Mouse (Mus musculus): ENCODE data around the gene Spa17.

Spa17 gene

DNA sequence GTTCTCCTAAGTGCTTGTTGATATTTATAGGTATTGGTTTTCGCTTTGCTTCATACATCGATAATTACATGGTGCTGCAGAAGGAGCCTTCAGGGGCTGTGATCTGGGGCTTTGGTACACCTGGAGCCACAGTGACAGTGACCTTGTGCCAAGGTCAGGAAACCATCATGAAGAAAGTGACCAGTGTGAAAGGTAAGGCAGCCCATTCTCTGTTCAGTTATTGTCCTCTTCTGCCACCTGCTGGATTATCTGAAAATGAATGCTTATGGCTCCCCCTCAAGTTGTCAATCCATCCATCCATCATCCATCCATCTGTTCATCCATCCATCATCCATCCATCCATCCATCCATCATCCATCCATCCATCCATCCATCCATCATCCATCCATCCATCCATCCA lies 3.2 kb upstream of the Spa17 start:
- no peak for DNase-seq (ENCODE audit: low spot score in 2 of 2)

DNA sequence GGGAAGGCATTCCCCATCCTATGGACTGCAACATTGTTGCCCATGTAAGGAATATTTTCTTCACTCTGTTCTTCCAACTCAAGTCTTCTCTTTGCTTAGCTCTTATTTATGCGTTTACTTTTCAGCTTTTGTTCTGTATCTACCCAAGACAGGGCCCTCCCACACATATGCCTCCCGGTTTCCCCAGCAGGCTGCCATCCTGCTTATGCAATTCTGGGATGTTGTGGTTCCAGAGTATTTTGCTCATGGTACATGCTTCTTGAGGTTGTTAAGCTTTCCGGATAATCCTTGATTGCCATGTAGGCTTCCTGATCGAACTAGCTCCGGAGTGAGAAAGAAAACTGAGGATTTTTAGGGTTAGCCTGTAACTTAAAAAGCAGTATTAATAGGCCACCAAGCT lies 1.7 kb upstream of the Spa17 start:
- no peak for DNase-seq (ENCODE audit: low spot score in 2 of 2)

DNA sequence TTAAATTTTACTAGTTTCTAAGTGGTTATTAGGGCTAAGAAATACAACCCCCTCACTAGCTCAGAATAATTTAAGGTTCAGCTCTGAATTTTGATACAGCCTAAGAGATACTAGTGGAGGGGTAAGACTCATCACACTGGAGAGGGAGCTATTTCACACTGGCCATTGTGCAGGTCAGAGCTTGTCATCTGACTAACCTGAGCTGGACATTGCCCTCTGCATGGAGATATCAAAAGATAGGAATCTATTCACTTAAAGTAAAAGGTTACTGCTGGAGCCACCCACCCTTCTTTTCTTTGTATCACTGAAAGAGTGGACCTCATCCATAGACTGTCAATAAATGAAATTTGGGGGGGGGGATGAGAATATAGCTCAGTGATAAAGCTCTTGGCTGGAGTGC lies 794 bp upstream of the Spa17 start:
- no peak for DNase-seq (ENCODE audit: low spot score in 2 of 2)

DNA sequence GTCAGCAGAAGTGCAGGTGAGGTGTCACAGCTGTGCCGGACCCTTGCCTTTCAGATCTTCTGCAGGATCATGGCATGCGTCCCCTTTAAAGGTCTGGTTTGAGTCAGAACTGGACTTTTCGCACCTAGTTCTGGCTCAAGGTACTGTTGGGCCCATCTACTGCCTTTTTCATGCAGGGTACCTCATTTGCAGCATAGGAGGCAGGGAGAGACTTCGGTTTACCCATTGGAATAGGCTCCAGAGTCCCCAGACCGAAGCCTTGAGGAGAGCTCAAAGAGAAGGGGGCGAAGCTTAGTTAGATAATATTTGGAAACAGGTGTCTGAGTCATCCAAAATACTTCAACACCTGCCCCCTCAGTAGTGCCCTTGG lies 374 bp upstream of the Spa17 start:
- no peak for DNase-seq (ENCODE audit: low spot score in 2 of 2)

DNA sequence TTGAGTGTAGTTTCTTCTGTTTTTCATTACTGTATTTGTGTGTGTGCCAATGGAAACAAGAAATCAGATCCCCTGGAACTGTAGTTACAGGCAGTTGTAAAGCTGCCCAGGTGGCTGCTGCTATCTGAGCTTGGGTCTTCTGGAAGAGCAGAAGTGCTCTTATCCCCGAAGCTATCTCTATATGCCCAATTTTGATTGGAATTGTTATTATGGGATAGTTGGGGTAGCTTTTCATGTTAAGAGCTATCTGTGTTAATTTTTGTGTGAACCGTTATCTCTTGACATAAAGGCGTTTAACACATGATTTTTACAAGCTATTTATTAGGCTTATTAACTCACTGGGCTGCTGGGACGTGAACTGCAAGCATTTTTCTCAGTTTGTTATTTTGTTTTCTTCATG lies 4.0 kb downstream of the Spa17 start:
- no peak for DNase-seq (ENCODE audit: low spot score in 2 of 2)

DNA sequence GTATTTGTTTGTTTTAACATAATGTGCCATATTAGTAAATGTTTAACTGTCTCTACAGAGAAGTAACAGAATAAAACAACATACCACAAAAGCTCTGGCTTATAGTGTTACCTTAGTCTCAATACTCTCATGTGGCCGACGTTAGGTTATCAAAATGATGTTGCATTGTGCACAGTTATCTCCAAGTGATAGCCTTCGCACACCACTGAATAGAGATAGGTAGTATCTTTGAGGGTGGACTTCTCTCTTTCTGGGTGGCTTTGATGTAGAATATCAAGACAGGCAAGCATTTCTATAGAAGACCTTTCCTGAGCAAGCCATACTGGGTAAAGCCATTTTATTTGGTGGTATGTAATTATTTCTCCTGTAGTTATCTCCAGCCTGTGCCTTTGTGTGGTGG lies 8.4 kb downstream of the Spa17 start:
- no peak for DNase-seq (ENCODE audit: low spot score in 2 of 2)

DNA sequence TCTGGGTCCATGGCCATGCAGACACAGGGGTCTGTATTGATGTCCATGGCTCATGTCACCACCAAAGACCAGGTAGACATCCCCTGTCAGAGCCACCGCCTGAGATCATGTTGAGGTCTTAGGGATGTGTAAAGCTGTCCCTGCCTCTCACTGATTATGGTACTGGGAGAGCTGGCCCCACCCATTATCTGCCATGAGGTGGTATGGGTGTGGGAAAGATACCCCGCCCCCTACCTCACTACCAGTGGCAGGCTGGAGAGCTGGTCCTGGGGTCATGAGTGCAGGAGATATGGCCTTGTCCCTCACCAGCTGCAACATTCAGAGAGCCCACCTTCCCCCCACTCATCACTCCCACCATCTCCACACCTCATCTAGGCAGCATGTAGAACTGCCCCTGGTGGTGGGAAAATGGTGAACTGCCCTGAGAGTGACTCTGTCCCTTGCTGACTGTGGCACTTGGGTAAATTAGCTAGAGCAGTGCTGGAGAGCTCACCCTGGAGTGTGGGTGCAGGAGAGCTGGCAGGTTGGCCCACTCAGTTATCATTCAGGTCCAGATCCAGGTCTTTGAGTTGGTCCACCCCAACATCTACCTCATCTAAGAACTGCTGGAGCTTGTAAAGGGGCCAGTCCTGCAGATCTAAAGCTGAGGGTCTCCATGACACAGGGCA lies 12.8 kb downstream of the Spa17 start:
- no peak for DNase-seq (ENCODE audit: low spot score in 2 of 2)

DNA sequence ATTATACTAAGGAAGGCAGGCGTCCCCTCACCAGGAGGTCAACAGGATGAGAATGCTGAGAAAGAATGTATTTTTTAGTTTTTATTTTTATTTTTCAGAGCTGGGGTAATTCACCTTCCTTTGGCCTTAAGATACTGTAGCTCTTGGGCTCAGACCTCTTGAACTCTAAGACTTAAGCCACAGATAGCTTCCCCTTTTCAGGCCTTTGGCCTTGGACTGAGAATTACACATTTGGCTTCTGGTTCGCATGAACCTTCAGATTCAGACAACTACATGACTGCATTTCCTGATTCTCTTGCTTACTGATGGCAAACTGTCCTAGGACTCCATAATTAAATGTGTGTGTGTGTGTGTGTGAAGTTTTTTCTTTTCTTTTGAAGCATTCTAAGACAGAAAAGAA lies 14.9 kb downstream of the Spa17 start:
- DNase-seq (ENCODE audit: low spot score in 2 of 2): no peak

DNA sequence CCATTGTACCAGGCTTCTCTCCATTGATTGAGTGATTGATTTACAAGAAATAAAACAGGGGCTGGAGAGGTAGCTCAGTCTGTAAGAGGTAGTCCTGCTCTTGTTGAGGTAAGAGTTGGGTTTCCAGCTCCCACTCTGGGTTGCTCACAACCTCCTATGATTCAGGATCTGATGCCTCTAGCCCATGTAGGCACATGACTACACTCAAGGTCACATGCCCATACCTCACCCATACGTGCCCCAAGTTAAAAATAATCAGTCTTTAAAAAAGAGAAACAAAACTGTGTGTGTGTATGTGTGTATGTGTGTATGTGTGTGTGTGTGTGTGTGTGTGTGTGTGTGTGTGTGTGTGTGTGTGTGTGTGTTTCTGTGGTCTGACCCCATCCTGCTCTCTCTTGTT lies 18.0 kb downstream of the Spa17 start:
- no peak for DNase-seq (ENCODE audit: low spot score in 2 of 2)

DNA sequence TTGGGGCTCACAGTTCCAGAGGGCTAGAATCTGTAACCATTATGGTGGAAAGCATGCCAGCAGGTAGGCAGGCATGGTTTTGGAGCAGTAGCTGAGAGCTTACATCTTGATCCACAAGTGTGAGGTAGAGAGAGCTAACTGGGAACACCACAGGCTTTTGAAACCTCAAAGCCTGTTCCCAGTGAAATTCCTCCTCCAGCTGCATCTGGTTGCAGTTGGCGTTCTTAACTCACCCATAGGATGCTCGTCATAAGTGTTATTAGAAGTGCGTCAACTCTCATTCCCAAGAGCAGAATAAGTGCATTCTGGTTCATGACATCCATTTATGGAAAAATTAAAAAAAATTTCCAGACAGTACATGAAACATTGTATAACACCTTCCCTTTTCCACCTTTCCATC lies 19.8 kb downstream of the Spa17 start:
- no peak for DNase-seq (ENCODE audit: low spot score in 2 of 2)

DNA sequence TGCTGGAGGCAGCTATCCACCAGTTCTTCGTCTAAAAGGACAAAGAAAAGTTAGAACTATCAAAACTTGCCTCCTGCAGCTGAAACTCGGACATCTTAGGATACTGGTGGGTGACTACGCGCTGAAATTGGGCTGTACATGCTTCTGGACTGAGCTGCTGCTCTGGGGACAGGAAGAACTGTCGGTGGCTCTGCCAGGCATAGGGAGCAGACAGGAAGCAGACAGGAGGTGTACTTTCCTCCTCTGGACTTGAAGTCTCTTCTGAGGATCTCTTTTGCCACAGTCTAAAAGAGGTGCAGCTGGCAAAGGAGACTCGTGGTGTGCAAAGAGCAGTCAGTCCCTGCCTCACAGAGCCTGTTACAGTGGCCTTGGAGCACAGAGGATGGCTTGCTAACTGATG lies 20.9 kb downstream of the Spa17 start:
- no peak for DNase-seq (ENCODE audit: low spot score in 2 of 2)

DNA sequence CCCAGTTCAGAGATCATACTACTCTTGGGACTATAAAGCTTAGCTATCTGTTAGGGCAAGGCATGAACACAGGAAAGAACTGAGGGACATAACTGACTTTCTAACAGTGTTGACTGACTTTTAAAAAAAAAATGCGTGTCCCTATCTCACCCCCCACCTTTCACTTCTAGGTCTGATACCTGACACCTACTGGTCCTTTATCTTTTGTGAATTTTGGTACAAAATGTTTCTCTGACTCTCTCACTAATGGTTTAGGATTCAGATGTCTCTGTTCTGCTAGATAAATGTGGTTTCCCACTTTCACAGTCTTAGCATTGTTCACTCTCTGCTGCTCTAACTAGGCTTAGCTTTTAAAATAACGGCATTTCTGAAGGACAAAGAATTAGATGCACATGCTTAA lies 21.5 kb downstream of the Spa17 start:
- DNase-seq (ENCODE audit: low spot score in 2 of 2): no peak

DNA sequence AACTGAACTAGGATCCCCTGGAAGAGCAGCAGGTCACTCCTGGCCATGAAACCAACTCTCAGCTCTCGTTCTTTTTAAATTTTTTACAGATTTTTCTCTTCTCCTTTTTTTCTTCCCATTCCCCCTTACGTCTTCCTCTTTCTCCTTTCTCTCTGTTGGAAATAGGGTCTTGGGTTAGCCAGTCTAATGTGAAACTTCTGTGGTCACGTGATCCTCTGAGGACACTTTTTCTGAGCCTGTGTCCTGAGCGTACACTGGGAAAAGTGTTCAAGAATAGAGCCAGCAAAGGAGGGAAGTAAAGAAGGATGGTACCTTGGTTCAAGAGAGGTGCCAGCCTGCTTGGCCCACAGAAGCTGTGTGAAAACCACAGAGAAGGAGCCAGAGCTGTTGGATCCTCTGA lies 23.1 kb downstream of the Spa17 start:
- DNase-seq (ENCODE audit: low spot score in 2 of 2): no peak

DNA sequence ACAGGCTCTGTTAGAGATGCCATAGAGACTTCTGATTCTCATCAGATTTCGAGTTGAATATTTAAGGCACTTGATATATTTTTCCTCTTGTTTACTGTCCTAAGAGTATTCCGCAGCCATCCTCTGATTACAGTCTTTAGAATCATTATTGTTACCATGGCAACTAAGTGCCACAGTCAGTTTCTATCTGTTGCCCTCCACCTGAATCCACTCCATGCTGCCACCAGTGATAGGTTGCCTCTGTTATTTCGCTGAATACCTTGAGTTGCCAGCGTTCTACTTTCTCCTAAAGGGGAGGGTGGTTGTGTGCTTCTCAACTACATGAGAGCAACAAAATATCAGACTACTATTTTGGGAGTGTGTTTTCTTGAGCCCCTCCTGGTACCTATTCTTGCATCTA lies 26.8 kb downstream of the Spa17 start:
- no peak for DNase-seq (ENCODE audit: low spot score in 2 of 2)

DNA sequence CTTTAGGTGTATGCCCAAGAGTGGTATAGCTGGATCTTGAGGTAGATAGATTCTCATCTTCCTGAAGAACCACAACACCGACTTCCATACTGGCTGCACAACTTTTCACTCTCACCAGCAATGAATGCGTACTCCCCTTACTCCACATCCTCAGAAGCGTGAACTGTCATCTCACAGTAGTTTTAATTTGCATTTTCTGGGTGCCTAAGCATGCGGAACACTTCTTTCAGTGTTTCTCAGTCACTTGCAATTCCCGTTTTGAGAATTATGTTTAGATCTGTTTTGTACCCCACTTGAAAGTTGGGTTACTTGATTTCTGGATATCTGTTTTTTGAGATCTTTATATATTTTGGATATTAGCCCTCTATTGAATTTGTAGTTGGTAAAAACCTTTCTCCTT lies 29.9 kb downstream of the Spa17 start:
- DNase-seq (ENCODE audit: low spot score in 2 of 2): no peak

DNA sequence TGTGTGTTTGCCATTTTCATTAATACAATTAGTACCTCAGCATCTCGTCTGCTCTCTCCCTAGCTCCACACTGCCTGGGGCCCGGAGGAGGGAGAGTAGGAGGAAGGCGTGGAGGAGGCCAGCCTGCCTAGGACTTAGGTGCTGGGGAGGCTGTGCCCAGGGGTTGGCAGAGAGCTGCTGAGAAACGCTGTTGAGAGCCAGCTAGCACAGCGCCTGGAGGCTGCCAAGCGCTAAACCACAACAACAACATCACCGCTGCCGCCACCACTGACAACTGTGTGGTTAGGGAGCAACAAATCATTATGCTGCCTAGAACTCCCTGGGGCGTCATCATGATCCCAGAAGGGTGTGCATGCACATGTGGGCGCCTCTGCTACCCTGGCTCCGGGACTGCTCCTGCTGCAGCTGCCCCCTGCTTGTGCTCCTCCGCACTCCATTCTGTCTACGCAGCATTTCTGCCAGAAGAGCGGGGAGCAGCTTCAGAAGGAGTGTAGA lies 37.0 kb downstream of the Spa17 start:
- DNase-seq (ENCODE audit: low spot score in 2 of 2): no peak

DNA sequence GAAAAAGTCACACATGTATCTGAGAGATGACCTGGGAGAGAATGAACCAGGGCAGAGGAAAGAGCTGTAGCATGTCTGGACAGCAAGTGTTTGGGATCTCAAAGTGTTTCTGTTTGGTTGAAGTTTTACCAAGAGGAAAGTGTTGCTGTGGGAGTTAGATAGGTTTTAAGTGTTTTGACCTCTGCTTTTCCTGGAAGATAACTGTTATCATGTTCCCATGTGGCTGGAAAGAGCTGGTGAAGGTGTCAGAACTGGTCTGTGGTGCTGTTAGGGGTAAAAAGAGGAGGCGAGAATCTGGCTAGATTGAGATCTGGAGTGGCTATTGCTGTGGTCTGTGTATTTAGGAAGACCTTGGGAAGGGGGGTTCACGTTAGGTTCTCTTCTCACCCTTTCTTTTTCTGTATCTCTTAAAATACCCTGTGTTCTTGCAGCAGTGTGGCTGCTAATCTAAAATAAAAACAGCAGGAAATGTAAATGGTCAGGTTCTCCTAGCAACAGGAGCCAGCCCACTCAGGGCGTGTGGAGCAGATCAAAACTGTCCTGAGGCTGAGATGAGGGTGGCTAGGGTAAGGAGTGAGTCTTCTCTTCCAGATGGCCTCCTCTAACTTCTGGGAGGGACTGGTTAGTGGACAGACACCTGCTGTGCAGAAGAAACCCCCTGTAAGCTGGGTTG lies 41.2 kb downstream of the Spa17 start:
- DNase-seq (ENCODE audit: low spot score in 2 of 2): no peak

DNA sequence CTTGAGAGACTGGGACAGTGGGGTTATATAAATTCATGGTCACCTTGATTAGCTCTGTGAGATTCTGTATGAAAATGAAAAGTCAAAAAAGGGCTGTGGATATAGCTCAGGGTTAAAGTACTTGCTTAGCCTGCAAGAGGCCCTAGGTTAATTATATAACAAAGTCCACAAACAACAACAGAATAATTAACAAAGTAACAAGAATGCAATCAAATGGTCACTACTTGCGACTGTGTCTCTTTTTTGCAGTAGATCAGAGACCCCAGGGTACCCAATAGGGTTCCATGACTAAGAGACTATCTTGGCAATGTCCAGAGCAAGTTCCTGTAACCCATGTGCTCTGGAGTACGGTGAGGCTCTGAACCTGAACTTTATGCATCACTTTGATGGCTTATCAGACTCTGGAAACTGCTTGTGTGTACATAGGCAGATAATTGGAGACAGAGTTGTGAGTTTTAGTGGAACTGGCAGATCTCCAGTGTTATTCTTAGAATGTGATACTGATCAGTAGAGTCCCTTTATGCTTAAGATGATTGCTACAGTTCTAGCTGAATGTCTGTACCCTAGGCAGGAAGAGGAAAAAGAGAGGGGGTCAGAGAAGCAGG lies 44.2 kb downstream of the Spa17 start:
- no peak for DNase-seq (ENCODE audit: low spot score in 2 of 2)

DNA sequence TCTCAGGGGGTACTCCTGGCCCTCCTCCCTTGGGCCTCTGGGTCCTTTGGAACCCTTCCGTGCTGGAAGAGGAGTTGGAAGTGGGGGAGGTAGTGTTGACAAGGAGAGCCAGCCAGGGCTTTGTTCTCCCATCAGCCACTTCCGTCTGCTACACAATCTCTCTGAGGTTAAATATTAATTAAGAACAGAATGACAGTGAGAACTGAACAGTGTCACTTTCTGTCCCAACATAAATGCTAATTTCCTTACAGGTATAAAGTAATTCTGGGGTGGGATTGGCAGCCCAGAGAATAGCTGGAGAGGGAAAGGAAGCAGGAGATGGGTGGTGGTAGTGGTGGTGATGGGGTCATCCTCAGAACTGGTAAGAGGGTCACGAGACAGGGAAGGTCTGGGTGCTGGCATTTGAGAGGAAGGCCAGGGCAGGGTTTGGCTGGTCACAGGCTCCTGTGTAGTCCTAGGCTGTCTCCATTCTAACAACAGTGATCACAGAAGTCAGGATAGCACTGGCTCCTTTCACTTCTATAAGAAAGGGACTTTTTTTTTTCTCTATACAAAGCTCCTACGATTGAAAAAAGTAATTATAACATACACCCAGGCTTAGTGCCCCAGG lies 44.8 kb downstream of the Spa17 start:
- no peak for DNase-seq (ENCODE audit: low spot score in 2 of 2)

DNA sequence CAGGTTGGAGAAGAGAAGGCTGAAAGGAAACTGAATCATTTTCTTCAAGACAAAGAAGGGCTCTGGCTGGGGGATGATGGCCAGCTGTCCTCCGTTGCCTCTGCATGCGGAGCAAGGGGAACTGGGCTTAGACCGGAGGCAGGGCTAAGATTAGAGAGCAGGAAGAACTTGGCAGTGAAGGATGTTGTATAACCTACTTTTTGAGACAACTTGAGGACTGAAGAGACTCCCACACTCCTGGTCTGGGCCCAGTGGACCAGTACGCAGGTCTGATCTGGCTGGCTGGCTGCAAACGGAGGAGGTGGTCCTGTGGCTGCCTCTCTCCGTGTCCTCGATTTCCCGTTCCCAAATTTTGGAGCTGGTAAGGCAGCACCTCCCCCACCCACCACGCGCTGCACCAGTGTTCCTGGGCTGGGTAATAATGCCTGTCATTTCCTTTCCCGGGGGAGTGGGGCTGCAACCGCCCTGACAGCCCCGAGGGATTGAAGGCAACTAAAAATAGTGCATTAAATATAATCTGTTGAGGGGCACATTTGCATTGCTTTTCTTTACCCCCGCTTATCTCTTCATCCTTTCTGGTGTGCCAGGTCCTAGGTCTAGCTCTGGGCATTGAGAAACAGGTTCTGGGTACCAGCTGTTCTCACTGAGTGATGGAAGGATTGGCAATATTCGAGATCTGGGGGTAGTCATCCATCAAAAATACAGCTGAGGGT lies 45.5 kb downstream of the Spa17 start:
- no peak for DNase-seq (ENCODE audit: low spot score in 2 of 2)

DNA sequence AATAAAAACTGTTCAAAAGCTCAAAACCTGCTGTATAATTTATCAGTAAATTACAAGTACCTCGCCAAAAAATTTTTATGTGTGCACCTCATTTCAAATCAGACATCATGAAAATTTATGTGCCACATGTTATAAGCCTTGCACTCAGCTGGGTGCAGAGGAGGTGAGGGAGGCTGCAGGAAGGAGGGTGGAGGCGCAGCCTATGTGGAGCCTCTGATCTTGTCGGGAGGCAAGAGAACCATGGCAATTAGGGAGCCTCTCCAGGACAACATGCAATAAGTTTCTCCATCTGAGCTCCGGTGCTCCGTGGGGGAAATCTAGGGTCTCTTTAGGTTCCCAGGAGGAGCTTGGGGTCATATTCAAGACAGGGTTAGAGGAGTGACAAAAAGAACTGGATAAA lies 46.1 kb downstream of the Spa17 start:
- no peak for DNase-seq (ENCODE audit: low spot score in 2 of 2)

DNA sequence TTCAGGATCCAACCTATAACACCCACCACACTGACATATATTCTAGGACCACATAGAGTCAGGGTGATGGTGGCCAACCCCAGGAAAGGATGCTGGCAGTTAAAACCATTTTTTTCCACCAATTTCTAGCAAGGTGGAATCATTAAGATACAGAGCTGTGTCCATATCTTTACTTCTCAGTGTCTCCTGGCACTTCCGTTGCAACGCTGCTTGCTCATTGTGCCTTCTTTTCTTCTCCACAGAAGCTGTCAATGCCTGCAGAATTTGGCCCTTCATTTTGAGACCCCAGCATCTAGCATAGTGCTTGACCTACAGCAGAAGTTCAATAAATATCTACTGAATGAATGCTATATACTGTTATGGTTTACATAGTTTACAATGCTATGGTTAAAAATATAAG lies 46.5 kb downstream of the Spa17 start:
- no peak for DNase-seq (ENCODE audit: low spot score in 2 of 2)
